8 mouse cellular contexts compared by ENCODE assay signal in genomic region chr2:104849991-104850359, GRCm38 (mm10). TPM values are rescaled to one million over a fixed set of nuclear protein-coding genes. Genes with fewer than 3 reads are reported as not detected.
DNase-seq lines count a peak whose midpoint lies in the region; ATAC-seq and TF ChIP-seq lines count a peak whose summit lies in the region.

No protein-coding gene starts in this region.

- no peak for TF ChIP-seq CTCF in layer of hippocampus, adult 2 months (conservative IDR thresholded peaks at IDR 0.05)

- no peak overlapping the region for H3K27ac ChIP-seq in layer of hippocampus, adult 2 months
- H3K27ac ChIP-seq in embryonic facial prominence, embryonic 10.5 days (replicated peaks): no peak overlapping the region
- no peak overlapping the region for H3K27ac ChIP-seq in intestine, embryonic 15.5 days
- no peak overlapping the region for H3K27ac ChIP-seq in neural tube, embryonic 12.5 days

- peak overlapping the region; percentile 63 for H3K4me3 ChIP-seq in layer of hippocampus, adult 2 months
- H3K4me3 ChIP-seq in embryonic facial prominence, embryonic 10.5 days: peak overlapping the region; percentile 72
- H3K4me3 ChIP-seq in intestine, embryonic 15.5 days (replicated peaks): peak overlapping the region; percentile 55
- H3K4me3 ChIP-seq in neural tube, embryonic 12.5 days: peak overlapping the region; percentile 48; the same call in 1 of the 2 replicates

- no peak for DNase-seq in layer of hippocampus, adult 2 months (ENCODE audit: low spot score in 2 of 2)
- no peak for DNase-seq in layer of hippocampus, postnatal 25 days (ENCODE audit: extremely low spot score in 1 of 2, low spot score in 1 of 2)
- no peak for DNase-seq in embryonic facial prominence, embryonic 10.5 days (ENCODE audit: low spot score)
- DNase-seq in frontal cortex, postnatal 14 days (ENCODE audit: low spot score in 2 of 2): no peak
- DNase-seq in gastrocnemius, postnatal 14 days: no peak

- no peak overlapping the region for H3K9ac ChIP-seq in intestine, embryonic 15.5 days
- no peak overlapping the region for H3K9ac ChIP-seq in neural tube, embryonic 12.5 days

- no peaks in the 10 kb centered on the region for H3K36me3 ChIP-seq in embryonic facial prominence, embryonic 10.5 days (replicated peaks)
- H3K36me3 ChIP-seq in intestine, embryonic 15.5 days: no peaks in the 10 kb centered on the region
- no peaks in the 10 kb centered on the region for H3K36me3 ChIP-seq in neural tube, embryonic 12.5 days

- H3K4me1 ChIP-seq in embryonic facial prominence, embryonic 10.5 days: peaks cover 39% of the 10 kb centered on the region
- 0 out of 2 replicates have a peak, but pooled peaks cover 2% of the 10 kb centered on the region for H3K4me1 ChIP-seq in intestine, embryonic 15.5 days (replicated peaks)
- peaks cover 8% of the 10 kb centered on the region; the same call in 1 of the 2 replicates for H3K4me1 ChIP-seq in neural tube, embryonic 12.5 days

- no peaks in the 10 kb centered on the region for H3K9me3 ChIP-seq in embryonic facial prominence, embryonic 10.5 days
- H3K9me3 ChIP-seq in intestine, embryonic 15.5 days: no peaks in the 10 kb centered on the region
- no peaks in the 10 kb centered on the region for H3K9me3 ChIP-seq in neural tube, embryonic 12.5 days

- 72% methylated on average over 3 of the region's 3 CpGs for WGBS in embryonic facial prominence, embryonic 10.5 days
- 46% methylated on average over 3 of the region's 3 CpGs for WGBS in intestine, embryonic 15.5 days
- 76% methylated on average over 3 of the region's 3 CpGs for WGBS in neural tube, embryonic 12.5 days

- peak overlapping the region; percentile 96 for H3K4me2 ChIP-seq in intestine, embryonic 15.5 days (replicated peaks)
- peak overlapping the region; percentile 96 for H3K4me2 ChIP-seq in neural tube, embryonic 12.5 days (replicated peaks)

- peaks cover 37% of the 10 kb centered on the region for H3K27me3 ChIP-seq in embryonic facial prominence, embryonic 10.5 days (replicated peaks; ENCODE audit: low read depth, poor library complexity, severe bottlenecking)
- no peaks in the 10 kb centered on the region for H3K27me3 ChIP-seq in intestine, embryonic 15.5 days (replicated peaks)
- peaks cover 20% of the 10 kb centered on the region for H3K27me3 ChIP-seq in neural tube, embryonic 12.5 days (replicated peaks)

- ATAC-seq in intestine, embryonic 15.5 days: peak; percentile 26; the same call in 1 of the 2 replicates
- no peak for ATAC-seq in neural tube, embryonic 12.5 days (ENCODE audit: low FRiP score, low read depth)
- no peak for ATAC-seq in frontal cortex, adult (ENCODE audit: low TSS enrichment)

- intact Hi-C loops in gastrocnemius, postnatal 14 days (cut with DNase I; ENCODE audit: low total_unique reads): no loop called here

RNA-seq across cellular contexts. Expression of gene Prrg4, which starts 0.3 kb away (rescaled TPM):
- under 1 TPM; 0.47 to 0.56 TPM for total RNA-seq in layer of hippocampus, adult 2 months (2021)
- under 1 TPM; 0.45 to 0.54 TPM for total RNA-seq in layer of hippocampus, postnatal 25 days (2021)
- polyA plus RNA-seq in embryonic facial prominence, embryonic 10.5 days (2016; fragmentation: Nextera tagmentation; extraction: Ambion mirVana): 1.2 and 1.4 TPM in 2 replicates
- polyA plus RNA-seq in intestine, embryonic 15.5 days (2015; fragmentation: Nextera tagmentation; extraction: Ambion mirVana): 2.3 and 4.0 TPM in 2 replicates
- 0.35 and 0.46 TPM in 2 replicates for polyA plus RNA-seq in neural tube, embryonic 12.5 days (2016; fragmentation: Nextera tagmentation; extraction: Ambion mirVana)
- total RNA-seq in gastrocnemius, postnatal 14 days (2021): 1 to 10 TPM in 1 of 2 experiments, under 1 TPM in 1; 0.51 to 1.3 TPM

RNA-seq across cellular contexts. Expression of gene Ccdc73, which starts 17.6 kb away (rescaled TPM):
- total RNA-seq in layer of hippocampus, adult 2 months (2021): 1 to 10 TPM in 1 of 2 experiments, not detected in 1; 1.2 TPM
- total RNA-seq in layer of hippocampus, postnatal 25 days (2021): 1 to 10 TPM in 1 of 2 experiments, under 1 TPM in 1; 0.70 to 1.3 TPM
- polyA plus RNA-seq in embryonic facial prominence, embryonic 10.5 days (2016; fragmentation: Nextera tagmentation; extraction: Ambion mirVana): 3.3 and 6.3 TPM in 2 replicates
- 4.6 and 5.8 TPM in 2 replicates for polyA plus RNA-seq in intestine, embryonic 15.5 days (2015; fragmentation: Nextera tagmentation; extraction: Ambion mirVana)
- polyA plus RNA-seq in neural tube, embryonic 12.5 days (2016; fragmentation: Nextera tagmentation; extraction: Ambion mirVana): 7.7 and 9.5 TPM in 2 replicates
- 1 to 10 TPM; 4.0 to 4.4 TPM for total RNA-seq in gastrocnemius, postnatal 14 days (2021)

RNA-seq across cellular contexts. Expression of gene Qser1, which starts 33.4 kb away (rescaled TPM):
- 10 to 100 TPM in 1 of 2 experiments, 1 to 10 TPM in 1; 9.8 to 11.3 TPM for total RNA-seq in layer of hippocampus, adult 2 months (2021)
- 10 to 100 TPM in 1 of 2 experiments, 1 to 10 TPM in 1; 8.7 to 11.0 TPM for total RNA-seq in layer of hippocampus, postnatal 25 days (2021)
- polyA plus RNA-seq in embryonic facial prominence, embryonic 10.5 days (2016; fragmentation: Nextera tagmentation; extraction: Ambion mirVana): 12.2 and 12.6 TPM in 2 replicates
- 7.3 and 8.0 TPM in 2 replicates for polyA plus RNA-seq in intestine, embryonic 15.5 days (2015; fragmentation: Nextera tagmentation; extraction: Ambion mirVana)
- 7.6 and 8.7 TPM in 2 replicates for polyA plus RNA-seq in neural tube, embryonic 12.5 days (2016; fragmentation: Nextera tagmentation; extraction: Ambion mirVana)
- total RNA-seq in gastrocnemius, postnatal 14 days (2021): 10 to 100 TPM; 27.2 to 28.4 TPM
